Mouse (Mus musculus): Measurements from ENCODE around the gene Prkag3.

DNA sequence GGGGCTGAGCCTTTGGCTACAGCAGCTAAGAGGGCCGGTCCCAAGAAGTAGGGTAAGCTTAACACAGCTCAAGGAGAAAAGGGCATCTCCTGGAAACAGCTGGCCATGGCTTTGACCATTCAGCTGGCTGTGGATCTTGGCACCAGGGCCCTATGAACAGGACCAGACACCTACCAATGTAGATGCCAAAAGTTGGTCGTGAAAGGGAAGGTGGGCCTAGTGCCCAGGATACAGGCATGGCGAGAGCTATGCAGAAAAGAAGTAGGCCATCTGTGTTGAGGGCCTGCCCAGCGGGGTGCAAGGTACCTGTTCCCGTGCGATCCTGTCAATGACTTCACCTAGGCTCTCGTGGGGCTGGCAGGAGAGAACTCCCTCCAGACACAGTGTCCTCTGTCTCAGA lies 8.2 kb downstream of the Prkag3 start:
- TF ChIP-seq CTCF (IDR thresholded peaks at IDR 0.05; ENCODE audit: low read depth, low read length): no peak
- no peak for TF ChIP-seq POLR2A (IDR thresholded peaks at IDR 0.05; ENCODE audit: extremely low read depth, insufficient read depth, low read length)

Data from liver, adult 2 months (tissue).